Mouse (Mus musculus): ENCODE data around the gene Dlgap4.

DNA sequence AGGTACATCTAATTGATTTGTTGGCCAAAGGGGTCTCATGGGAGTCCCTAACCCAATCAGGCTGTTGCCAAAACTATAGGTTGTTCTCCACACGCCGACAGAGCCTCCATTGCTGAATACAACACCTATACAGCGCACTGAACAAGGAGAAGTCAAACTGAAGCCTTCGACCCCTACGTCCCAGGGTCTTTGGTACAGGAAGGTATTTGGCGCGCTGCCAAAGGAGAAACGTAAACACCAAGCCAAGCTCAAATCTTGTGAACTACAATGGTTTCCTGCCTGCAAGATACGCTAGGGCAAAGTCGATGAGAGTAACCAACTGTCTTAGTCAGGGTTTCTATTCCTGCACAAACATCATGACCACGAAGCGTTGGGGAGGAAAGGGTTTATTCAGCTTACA is 155.8 kb downstream of the Dlgap4 start:
- TF ChIP-seq CTCF (IDR thresholded peaks at IDR 0.05; ENCODE audit: control insufficient read depth, insufficient read depth, insufficient read length) = no peak
- TF ChIP-seq USF1 (IDR thresholded peaks at IDR 0.05; ENCODE audit: low read depth) = no peak
- TF ChIP-seq MAX (IDR thresholded peaks at IDR 0.05) = no peak
- no peak for TF ChIP-seq MYOD1 (IDR thresholded peaks at IDR 0.05; ENCODE audit: control insufficient read depth, insufficient read length, low read depth)
- no peak for TF ChIP-seq MYOG (IDR thresholded peaks at IDR 0.05; ENCODE audit: control insufficient read depth, extremely low read depth, insufficient read length)
- TF ChIP-seq CEBPB (IDR thresholded peaks at IDR 0.05; ENCODE audit: low read depth) = no peak
- no peak for TF ChIP-seq FOSL1 (IDR thresholded peaks at IDR 0.05; ENCODE audit: insufficient read depth, low read length, poor library complexity, severe bottlenecking)
